Mouse (Mus musculus): ENCODE results near the gene Ppp2ca. TPM values are rescaled to one million over a fixed set of nuclear protein-coding genes. Genes with fewer than 3 reads are reported as not detected.
"Not testable (repeated sequence)": the region's sequence is repeated elsewhere in the genome, so short reads cannot be mapped to it uniquely, and the experiment has no call there.

The Ppp2ca gene
- polyA plus RNA-seq, 1 experiment: 115 TPM

- DNase-seq (ENCODE audit: low read depth): no peak
These were observed 18.7 kb downstream of the Ppp2ca start for GRCm38 (mm10) chr11:52117156-52117555.

GRCm38 (mm10) chr11:52120415-52120814, 21.9 kb downstream of the Ppp2ca start:
- not testable (repeated sequence) for DNase-seq (ENCODE audit: low read depth)

More at GRCm38 (mm10) chr11:52117156-52117555, 18.7 kb downstream of the Ppp2ca start:
- no peak for TF ChIP-seq CTCF (IDR thresholded peaks at IDR 0.05; ENCODE audit: borderline replicate concordance, extremely low read depth, insufficient read depth, insufficient read length)

GRCm38 (mm10) chr11:52122045-52122444, 23.6 kb downstream of the Ppp2ca start:
- TF ChIP-seq POLR2A (IDR thresholded peaks at IDR 0.05; ENCODE audit: borderline replicate concordance, extremely low read depth, insufficient read depth, insufficient read length, poor library complexity, severe bottlenecking) (no peak), CTCF (IDR thresholded peaks at IDR 0.05; ENCODE audit: borderline replicate concordance, extremely low read depth, insufficient read depth, insufficient read length) (no peak)
- no peak for DNase-seq (ENCODE audit: low read depth)

GRCm38 (mm10) chr11:52124468-52124867, 26.0 kb downstream of the Ppp2ca start:
- TF ChIP-seq CTCF (IDR thresholded peaks at IDR 0.05; ENCODE audit: borderline replicate concordance, extremely low read depth, insufficient read depth, insufficient read length) (no peak), POLR2A (IDR thresholded peaks at IDR 0.05; ENCODE audit: borderline replicate concordance, extremely low read depth, insufficient read depth, insufficient read length, poor library complexity, severe bottlenecking) (no peak)
- no peak for DNase-seq (ENCODE audit: low read depth)

GRCm38 (mm10) chr11:52127169-52127568, 28.7 kb downstream of the Ppp2ca start:
- TF ChIP-seq POLR2A (IDR thresholded peaks at IDR 0.05; ENCODE audit: borderline replicate concordance, extremely low read depth, insufficient read depth, insufficient read length, poor library complexity, severe bottlenecking): no peak
- no peak for TF ChIP-seq CTCF (IDR thresholded peaks at IDR 0.05; ENCODE audit: borderline replicate concordance, extremely low read depth, insufficient read depth, insufficient read length)

GRCm38 (mm10) chr11:52127760-52128159, 29.3 kb downstream of the Ppp2ca start:
- no peak for DNase-seq (ENCODE audit: low read depth)
- TF ChIP-seq CTCF (IDR thresholded peaks at IDR 0.05; ENCODE audit: borderline replicate concordance, extremely low read depth, insufficient read depth, insufficient read length) (no peak), POLR2A (IDR thresholded peaks at IDR 0.05; ENCODE audit: borderline replicate concordance, extremely low read depth, insufficient read depth, insufficient read length, poor library complexity, severe bottlenecking) (no peak)

More at GRCm38 (mm10) chr11:52127169-52127568, 28.7 kb downstream of the Ppp2ca start:
- DNase-seq (ENCODE audit: low read depth): no peak

GRCm38 (mm10) chr11:52128316-52129061, 30.0 kb downstream of the Ppp2ca start:
- TF ChIP-seq CTCF (IDR thresholded peaks at IDR 0.05; ENCODE audit: borderline replicate concordance, extremely low read depth, insufficient read depth, insufficient read length) (no peak), POLR2A (IDR thresholded peaks at IDR 0.05; ENCODE audit: borderline replicate concordance, extremely low read depth, insufficient read depth, insufficient read length, poor library complexity, severe bottlenecking) (no peak)

GRCm38 (mm10) chr11:52129171-52129570, 30.7 kb downstream of the Ppp2ca start:
- no peak for DNase-seq (ENCODE audit: low read depth)
- TF ChIP-seq POLR2A (IDR thresholded peaks at IDR 0.05; ENCODE audit: borderline replicate concordance, extremely low read depth, insufficient read depth, insufficient read length, poor library complexity, severe bottlenecking) (no peak), CTCF (IDR thresholded peaks at IDR 0.05; ENCODE audit: borderline replicate concordance, extremely low read depth, insufficient read depth, insufficient read length) (no peak)

More at GRCm38 (mm10) chr11:52128316-52129061, 30.0 kb downstream of the Ppp2ca start:
- peak; percentile 33 for DNase-seq (ENCODE audit: low read depth)

- TF ChIP-seq CTCF (IDR thresholded peaks at IDR 0.05; ENCODE audit: borderline replicate concordance, extremely low read depth, insufficient read depth, insufficient read length): no peak
- TF ChIP-seq POLR2A (IDR thresholded peaks at IDR 0.05; ENCODE audit: borderline replicate concordance, extremely low read depth, insufficient read depth, insufficient read length, poor library complexity, severe bottlenecking): no peak
- peak; percentile 33 for DNase-seq (ENCODE audit: low read depth)
These were observed 31.4 kb downstream of the Ppp2ca start for GRCm38 (mm10) chr11:52129621-52130450.

- no peak for DNase-seq (ENCODE audit: low read depth)
- TF ChIP-seq POLR2A (IDR thresholded peaks at IDR 0.05; ENCODE audit: borderline replicate concordance, extremely low read depth, insufficient read depth, insufficient read length, poor library complexity, severe bottlenecking): no peak
- TF ChIP-seq CTCF (IDR thresholded peaks at IDR 0.05; ENCODE audit: borderline replicate concordance, extremely low read depth, insufficient read depth, insufficient read length): no peak; the same call in 1 of the 2 replicates
These were observed 32.1 kb downstream of the Ppp2ca start for GRCm38 (mm10) chr11:52130451-52131068.

GRCm38 (mm10) chr11:52143675-52144074, 45.2 kb downstream of the Ppp2ca start:
- peak; percentile 45 for DNase-seq (ENCODE audit: low read depth)
- peak; percentile 53; the same call in 1 of the 2 replicates for TF ChIP-seq CTCF (IDR thresholded peaks at IDR 0.05; ENCODE audit: borderline replicate concordance, extremely low read depth, insufficient read depth, insufficient read length)

- not testable (repeated sequence) for DNase-seq (ENCODE audit: low read depth)
These were observed 46.9 kb downstream of the Ppp2ca start, which contains the start of gene Olfr1373 for GRCm38 (mm10) chr11:52145428-52145827. Gene Olfr1373 (minus strand): TSS chr11:52145528.

Measured in brain, embryonic 14.5 days (tissue).